Mouse (Mus musculus): ENCODE results near the gene Arid1b.

Arid1b gene

DNA sequence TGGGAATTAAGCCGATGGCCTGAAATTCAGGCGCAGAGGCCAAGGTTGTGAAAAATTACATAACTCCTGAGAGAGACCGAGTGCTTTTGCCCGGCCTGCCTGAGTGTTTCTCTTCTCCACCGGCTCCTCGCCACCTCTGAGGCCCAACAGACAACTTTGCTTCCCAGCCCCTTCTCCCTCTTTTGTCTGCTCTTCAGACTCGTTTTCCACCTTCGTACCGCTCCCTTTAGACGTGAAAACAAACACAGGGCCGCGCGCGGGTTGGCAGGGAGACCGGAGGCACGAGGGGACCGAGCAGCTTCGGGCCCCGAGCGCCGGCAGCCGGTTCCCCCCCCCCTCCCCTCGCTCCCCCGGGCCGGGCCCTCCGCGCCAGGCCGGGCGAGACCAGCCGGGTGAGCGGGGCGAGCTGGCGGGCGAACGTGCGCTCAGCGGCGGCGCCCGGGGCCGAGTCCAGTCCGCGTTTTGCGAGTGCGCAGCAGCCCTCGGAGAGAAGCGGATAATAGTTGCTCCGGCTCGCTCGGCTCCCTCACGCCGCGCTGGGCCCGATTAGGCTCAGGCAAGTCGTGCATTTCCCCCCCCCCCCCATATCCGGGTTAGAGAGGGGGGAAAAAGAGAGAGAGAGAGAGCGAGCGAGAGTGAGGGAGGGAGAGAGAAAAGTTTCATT lies at the start of gene Arid1b:
Arid1b (plus strand) TSS at position 493 of the 664 bp plus-strand sequence.
- DNase-seq (ENCODE audit: low spot score) = peak; percentile 65

DNA sequence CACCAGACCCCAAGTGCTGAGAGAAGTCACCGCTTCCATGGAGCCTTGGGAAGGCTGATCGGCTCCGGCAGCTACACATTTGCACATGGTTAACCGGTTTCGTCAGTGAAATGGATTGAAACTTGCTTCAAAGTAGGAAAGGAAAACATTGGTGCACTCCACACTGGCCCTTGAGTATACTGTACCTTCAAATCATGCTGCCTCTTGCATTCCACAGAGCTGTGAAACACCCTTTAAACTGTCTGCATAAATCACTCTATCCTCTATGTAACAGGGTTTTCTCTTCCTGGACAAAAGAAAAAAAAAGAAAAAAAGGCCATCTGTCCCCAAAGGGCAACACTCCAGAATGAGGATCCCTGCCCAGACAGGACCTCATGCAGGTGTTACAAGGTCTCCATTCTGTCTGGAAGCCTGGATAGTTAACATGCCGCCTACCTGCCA lies 48.8 kb upstream of the Arid1b start:
- DNase-seq (ENCODE audit: low spot score) = no peak

DNA sequence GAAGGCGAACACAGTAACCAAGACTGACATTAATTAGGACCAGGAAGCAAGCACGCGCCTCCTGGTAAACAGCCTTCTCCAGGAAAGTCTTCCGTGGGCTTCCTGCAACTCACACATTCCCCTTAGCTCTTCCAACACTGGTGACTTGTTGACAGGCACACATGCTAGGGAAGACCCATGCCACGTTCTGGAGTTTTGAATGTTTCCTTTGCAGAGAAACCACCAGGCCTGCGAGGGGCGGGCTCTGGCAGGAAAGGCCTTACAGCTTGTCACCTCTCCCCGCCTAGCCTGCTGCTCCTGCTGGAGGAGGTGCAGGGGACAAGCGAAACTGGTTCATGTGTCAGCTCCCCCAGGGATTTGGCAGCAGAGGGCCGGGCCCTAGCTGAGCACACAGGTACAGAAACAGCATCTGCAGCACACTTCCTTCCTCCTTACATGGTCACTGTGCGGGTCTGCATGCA lies 48.2 kb upstream of the Arid1b start:
- no peak for DNase-seq (ENCODE audit: low spot score)

DNA sequence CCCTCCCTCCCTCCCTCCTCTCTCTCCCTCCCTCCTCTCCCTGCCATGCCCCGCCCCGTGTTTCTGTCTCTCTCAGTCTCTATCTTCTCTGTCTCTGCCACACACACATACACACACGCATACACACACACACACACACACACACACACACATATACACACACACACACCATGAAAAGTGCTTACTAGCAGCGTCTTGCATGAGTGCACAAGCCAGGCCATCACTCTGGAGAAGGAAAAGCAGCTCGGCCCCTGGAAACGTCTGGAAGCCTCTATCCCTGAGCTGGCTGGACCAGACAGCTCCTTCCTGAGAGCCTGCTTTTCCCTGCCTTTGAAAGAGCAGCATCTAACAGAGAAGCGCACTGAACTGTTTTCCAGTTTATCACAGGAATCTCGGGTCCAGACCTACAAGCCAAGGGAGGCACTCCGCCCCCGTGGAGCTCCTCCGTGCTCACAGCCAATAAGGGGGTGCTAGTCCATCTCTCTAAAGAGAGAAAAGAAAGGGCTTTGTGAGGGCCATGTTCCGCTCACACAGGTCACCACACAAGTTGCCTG lies 47.6 kb upstream of the Arid1b start:
- no peak for DNase-seq (ENCODE audit: low spot score)

DNA sequence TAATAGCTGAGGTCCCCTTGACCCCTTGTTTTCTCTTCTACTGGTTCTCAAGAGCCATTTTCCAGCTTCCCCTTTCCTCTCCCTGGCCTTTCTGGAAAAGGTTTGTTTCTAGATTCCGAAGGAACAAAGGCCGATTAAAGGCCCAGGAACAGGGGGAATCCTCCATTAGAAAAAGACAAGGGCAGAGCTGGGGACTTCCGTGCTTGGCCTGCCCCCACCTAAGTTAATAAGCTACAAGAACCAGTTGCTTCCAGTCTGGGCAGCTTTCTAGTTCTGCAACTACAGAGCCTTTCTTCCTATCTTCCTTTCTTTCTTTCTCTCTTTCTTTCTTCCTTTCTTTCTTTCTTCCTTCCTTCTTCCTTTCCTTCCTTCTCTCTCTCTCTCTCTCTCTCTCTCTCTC lies 47.1 kb upstream of the Arid1b start:
- no peak for DNase-seq (ENCODE audit: low spot score)

DNA sequence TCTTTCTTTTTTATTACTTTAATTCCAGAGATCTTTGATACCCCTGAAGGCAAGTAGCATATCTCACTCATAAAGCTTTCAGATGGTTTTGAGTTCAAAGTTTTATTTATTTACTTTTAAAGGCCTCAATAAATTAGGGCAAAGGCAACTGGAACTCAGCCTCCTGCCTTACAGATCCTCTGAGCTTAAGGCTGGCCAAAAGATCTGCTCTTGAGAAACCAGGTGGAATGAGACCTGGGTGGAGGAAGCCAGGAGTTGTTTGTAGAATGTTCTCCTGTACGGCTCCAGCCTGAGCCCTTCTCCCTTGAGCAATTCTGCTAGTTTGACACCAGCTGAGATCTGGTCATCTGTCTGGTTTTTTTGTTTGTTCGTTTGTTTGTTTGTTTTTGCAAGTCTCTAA lies 46.7 kb upstream of the Arid1b start:
- DNase-seq (ENCODE audit: low spot score) = no peak

DNA sequence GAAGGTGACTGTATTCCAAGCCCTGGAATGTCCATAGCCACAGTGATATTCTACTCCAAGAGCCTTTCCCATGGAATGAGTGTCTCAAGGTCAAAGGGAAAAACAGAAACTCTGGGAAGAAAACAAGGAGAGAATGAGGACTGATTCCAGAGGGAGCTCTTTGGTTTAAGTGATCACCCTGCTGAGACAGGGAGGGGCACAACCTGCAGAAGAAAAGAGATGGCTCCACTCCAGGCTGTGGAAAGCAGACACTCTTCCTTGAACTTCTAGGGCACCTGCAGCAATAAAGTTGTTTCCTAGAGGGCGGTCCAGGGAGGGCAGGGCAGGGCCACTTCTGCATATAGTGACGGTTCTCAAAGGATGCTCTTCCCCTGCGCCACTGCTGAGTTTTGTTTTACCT lies 45.6 kb upstream of the Arid1b start:
- no peak for DNase-seq (ENCODE audit: low spot score)

DNA sequence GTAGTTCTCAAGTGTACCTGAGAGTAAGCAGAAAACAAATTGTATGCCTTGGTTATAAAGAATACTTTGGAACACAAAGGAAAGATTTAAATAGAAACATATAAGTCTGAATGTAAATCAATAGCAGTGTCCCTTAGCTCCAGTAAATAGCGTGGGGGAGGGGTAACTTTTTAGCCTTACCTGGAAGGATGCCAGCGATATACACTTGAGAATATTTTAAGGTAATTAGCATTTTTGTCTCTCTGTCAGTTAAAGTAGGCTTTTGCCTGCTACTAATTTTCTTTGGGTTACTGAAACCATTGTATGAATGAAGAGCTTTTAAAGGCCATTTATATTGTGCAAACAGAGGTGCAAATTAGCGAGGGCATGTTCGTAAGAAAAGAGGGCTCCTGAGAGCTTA lies 39.7 kb upstream of the Arid1b start:
- no peak for DNase-seq (ENCODE audit: low spot score)

DNA sequence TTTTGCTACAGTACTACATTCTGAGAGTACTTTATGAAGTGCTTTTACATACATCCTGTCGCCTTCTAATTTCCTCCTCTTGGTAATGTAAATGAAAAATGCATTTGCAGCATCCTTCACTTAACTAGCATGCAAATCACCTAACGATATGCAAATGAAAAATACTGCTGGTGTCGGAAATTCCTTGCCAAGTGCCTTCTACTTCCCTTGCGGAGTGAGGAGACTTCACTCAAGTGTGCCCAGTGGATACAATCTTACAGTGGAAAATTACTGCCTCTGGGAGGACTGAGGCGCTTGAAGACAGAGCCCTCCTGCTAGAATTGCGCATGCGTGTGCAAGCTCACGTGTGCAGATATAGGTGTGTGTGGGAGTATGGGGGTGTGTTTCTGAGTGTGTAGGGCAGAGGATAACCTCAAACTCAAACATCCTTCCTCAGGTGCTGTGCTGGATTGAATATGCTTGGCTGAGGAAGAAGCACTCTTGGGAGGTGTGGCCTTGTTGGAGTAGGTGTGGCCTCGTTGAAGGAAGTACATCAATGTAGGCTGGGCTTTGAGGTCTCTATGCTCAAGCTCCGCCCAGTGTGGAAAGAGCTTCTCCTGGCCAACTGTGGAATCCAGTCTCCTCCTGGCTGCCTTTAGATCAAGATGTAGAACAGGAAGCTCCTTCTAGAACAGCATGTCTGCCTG lies 29.8 kb upstream of the Arid1b start:
- DNase-seq (ENCODE audit: low spot score) = peak; percentile 9

DNA sequence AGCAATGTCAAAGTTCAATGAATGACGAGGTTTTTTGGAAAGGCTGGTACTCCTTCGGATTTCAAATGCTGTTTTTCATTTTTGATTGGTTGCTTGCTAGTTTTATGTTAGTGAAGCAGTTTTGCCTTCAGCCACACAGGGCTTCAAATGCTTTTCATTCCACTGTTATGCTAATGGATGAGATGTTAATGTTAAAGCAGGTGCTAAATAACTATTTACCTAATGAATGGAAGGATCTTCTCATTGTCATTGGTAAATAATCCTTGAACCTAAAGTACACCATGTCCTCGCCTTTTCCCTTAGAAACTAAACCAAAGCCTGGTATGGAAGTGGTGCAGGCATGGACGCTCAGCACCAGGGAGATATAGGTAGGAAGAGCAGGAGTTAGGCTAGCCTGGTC lies 26.9 kb upstream of the Arid1b start:
- no peak for DNase-seq (ENCODE audit: low spot score)

DNA sequence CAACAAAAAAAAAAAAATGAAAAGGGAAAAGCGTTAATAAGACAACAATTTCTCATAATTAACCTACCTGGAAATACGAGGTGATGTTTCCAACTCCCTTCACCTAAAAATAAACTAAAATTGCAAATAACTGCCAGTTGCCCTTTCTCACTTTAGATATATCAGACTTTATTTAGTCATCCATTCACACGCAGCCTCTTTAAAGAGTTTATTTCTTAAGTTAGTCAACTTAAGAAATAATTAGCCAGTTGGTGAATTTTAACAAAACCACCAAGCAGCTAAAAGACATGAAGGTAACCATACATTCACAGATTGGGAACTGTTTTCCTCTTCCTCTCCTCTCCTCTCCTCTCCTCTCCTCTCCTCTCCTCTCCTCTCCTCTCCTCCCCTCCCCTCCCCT lies 26.1 kb upstream of the Arid1b start:
- no peak for DNase-seq (ENCODE audit: low spot score)

DNA sequence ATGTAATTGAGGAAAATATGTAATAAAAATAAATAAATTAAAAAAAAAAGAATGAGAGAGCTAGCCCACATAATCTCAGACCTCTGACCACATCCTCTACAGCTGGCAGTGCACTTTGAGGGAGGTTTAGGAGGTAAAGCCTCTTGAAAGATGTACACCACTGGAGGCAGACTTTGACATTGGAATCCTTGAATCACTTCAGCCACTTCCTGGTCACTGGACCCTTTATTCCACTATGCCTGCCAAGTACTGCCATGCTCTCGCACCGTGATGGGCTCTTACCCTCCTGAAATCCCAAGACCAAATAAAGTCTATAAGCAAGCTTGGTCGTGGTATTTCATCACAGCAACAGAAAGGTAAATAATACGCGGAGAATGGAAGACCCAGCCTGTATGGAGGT lies 25.3 kb upstream of the Arid1b start:
- DNase-seq (ENCODE audit: low spot score) = no peak

DNA sequence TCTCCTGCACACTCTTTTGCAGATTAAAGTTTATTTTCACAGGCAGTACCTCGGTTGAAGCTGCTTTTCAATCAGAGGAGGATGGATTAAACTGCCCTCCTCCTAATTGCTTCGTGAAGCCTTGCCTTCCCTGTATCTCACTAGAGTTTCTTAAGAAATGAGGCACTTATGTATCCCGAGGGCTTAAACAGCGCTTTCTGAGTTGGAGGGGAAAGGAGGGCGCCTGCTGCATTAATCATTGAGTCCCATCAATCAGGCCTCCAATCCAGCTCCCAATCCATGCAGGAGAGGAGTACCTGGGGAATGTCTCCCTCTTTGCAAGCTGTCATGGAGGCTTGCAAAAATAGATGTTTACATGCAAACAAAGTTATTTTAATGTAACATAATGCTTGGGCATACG lies 21.9 kb upstream of the Arid1b start:
- DNase-seq (ENCODE audit: low spot score) = no peak

DNA sequence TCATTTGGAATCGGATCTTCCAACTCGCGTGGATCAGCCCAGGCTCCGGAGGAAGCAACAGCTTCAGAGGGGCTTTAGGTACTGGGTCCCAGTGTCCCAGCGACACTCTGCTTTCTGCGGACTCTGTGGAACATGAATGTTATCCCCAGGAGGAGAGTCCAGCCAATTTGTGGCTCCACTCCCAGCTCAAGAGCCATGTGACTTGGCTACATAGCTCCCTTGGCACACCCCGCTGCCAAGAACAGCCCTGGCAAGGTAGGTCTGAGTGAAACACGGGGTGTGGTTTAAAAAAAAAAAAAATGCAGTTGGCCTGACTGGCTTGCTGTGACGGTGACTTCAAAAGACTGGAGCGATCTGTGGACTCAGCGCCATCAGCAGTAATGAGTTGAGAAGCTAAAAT lies 19.4 kb upstream of the Arid1b start:
- DNase-seq (ENCODE audit: low spot score) = no peak

DNA sequence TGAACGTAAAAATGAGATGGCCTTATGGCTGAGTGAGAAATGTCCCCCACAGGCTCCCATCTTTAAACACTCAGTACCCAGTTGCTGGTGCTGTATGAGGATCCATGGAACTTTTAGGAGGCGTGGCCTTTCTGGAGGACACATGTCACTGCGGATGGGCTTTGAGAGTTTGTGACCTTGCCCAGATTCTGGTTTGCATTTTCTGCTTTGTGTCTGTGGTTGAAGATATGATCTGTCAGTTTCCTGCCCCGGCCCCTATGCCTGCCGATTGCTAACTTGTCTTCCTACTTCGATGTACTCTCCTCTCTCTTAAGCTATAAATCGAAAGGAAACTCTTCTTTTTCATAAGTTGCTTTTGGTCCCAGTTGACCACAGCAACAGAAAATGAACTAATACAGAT lies 14.0 kb upstream of the Arid1b start:
- no peak for DNase-seq (ENCODE audit: low spot score)

DNA sequence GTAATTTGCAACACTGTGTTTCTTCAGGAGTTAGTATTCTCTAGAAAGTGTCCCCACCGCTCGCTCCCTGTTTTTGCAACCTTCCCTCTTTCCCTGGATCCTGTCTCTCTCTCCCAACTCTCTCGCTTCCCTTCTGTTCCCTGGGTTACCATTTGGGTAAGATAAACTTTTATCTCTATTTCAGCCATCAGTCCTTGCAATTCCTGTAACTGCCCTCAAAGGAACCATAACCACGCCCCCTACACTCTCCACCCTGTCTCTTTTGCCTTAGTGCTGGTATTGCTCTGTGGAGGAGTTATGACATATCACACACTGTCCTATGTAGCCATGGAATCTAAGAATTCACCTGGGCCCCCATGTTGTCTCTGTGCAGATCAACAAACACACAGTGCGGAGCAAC lies 11.3 kb upstream of the Arid1b start:
- DNase-seq (ENCODE audit: low spot score) = no peak

DNA sequence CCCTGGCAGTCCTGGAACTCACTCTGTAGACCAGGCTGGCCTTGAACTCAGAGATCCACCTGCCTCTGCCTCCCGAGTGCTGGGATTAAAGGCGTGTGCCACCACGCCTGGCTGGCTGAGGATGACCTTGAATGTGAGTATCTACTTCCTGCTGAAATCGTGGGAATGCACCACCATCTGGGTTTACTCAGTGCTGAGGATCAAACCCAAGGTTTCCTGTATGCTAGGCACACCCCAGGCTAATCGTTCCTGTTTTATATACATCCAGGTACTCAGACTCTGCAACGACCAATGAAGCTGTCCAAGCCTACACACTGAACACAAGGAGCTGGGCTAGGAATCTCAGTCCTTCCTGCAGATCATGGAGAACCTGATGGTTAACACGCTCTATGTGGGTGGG lies 9.4 kb upstream of the Arid1b start:
- DNase-seq (ENCODE audit: low spot score) = no peak

DNA sequence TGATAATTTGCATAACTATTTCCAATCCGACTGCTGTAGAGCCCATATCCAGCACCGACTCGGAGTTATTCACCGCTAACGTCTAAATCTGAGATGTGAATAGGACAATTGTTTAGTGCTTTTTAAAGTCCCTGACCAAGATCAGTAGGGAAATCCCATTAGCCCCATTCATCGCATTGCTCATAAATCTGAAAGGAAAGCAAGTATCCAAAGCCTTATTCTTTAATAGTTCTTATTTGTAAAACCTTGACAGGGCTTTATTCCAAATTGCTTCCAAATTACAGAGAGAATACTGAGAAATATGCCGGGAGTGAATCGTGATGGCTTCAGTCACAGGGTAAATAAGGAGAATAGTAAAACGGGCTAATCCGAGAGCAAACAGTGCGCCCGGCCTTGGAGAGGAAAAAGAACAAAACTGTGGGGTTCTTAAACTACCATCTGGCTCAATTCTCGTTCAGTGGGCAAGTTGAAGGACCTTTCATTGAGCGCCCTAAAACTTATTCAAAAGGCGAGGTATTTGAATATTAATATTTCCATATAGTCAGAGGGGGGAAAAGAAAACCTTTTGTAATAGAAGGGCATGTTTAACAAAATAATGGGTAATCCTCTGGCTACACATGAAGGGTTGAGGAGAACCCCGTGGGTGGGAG lies 3.1 kb upstream of the Arid1b start:
- DNase-seq (ENCODE audit: low spot score) = no peak

DNA sequence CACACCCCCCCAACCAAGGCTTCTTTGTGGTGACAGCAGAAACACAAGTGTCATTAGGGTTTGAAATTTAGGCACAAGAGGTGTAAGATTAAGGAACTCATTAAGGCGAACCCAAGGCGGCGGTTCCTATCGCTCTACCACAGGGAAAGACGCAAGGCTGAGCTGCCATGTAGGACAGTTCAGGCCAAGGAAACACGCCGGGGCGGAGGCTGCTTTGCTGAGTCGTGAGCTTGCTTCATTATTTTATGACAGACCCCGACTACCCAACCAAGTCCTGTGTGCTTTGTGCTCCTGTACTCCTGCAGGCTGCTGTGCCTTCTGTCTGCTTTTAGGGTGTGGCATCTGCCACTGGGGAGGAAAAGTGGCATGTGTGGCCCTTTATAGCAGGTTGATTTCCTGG lies 2.5 kb upstream of the Arid1b start:
- no peak for DNase-seq (ENCODE audit: low spot score)

DNA sequence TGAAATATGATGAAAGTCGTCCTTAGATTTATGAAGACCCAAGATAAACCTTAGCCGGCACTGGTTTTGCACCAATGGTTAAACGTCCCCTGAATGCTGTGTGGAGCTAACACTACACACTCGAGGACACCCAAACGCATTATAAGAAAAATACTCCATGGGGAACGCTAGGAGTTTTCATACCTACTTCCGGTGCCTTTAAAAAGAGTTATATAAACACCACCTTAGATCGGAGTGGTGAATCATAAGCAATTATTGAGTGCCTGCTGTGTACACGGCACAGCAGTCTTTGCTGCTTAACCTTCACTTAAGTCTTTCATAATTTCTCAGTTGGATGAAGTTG lies 664 bp upstream of the Arid1b start:
- no peak for DNase-seq (ENCODE audit: low spot score)

DNA sequence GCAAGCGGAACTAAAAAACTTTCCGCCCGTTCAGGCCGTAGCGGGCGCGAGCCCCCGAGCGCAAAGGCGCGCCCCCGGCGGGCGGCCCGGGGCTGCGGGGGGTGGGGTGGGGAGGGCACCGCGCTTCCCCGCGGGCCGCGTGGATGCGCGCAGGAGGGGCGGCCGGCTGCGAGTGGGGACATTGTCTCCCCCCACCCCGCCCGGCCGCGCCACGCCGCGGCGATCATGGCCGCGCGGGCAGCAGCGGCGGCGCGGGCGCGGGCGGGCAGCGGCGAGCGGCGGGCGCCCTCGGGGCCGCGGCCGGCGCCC lies 326 bp downstream of the Arid1b start:
- DNase-seq (ENCODE audit: low spot score) = no peak

DNA sequence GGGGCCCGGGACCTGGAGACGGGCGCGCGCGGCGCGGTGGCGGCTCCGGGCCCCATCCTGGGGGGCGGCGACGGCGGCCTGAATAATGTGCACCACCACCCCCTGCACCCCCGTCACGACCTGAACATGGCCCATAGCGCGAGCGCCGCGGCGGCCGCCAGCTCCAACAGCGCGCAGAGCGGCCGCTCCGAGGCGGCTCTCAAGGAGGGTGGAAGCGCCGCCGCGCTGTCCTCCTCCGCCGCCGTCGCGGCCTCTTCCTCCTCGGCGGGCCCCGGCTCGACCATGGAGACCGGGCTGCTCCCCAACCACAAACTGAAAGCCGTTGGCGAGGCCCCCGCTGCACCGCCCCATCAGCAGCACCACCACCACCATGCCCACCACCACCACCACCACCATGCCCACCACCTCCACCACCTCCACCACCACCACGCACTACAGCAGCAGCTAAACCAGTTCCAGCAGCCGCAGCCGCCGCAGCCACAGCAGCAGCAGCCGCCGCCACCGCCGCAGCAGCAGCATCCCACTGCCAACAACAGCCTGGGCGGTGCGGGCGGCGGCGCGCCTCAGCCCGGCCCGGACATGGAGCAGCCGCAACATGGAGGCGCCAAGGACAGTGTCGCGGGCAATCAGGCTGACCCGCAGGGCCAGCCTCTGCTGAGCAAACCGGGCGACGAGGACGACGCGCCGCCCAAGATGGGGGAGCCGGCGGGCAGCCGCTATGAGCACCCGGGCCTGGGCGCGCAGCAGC lies 855 bp downstream of the Arid1b start:
- peak; percentile 48 for DNase-seq (ENCODE audit: low spot score)

DNA sequence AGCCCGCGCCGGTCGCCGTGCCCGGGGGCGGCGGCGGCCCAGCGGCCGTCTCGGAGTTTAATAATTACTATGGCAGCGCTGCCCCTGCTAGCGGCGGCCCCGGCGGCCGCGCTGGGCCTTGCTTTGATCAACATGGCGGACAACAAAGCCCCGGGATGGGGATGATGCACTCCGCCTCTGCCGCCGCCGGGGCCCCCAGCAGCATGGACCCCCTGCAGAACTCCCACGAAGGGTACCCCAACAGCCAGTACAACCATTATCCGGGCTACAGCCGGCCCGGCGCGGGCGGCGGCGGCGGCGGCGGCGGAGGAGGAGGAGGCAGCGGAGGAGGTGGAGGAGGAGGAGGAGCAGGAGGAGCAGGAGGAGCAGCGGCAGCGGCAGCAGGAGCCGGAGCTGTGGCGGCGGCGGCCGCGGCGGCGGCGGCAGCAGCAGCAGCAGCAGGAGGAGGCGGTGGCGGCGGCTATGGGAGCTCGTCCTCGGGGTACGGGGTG lies 1.5 kb downstream of the Arid1b start:
- DNase-seq (ENCODE audit: low spot score) = peak; percentile 54
